Comparison of ENCODE assay signal across 28 mouse cellular contexts in genomic region chr5:52057261-52057660, GRCm38 (mm10).
"Had no signal": no experiment of that assay in that cellular context is flagged by ENCODE, and none has a peak within 500 bp of the region (broad histone marks: within the 10 kb centered on the region; RNA-seq: fewer than 3 reads in every experiment).

No protein-coding gene starts in this region.

- H3K4me1 ChIP-seq: embryonic facial prominence, embryonic 10.5 days; embryonic facial prominence, embryonic 12.5 days; embryonic facial prominence, embryonic 13.5 days; embryonic facial prominence, embryonic 15.5 days; forebrain, embryonic 10.5 days; forebrain, embryonic 12.5 days; forebrain, embryonic 13.5 days; forebrain, embryonic 15.5 days had no signal

- H3K4me3 ChIP-seq: embryonic facial prominence, embryonic 10.5 days; embryonic facial prominence, embryonic 12.5 days; embryonic facial prominence, embryonic 13.5 days; embryonic facial prominence, embryonic 15.5 days; erythroblast, embryonic 14.5 days; forebrain, embryonic 10.5 days; forebrain, embryonic 12.5 days; forebrain, embryonic 13.5 days; forebrain, embryonic 15.5 days; gastrocnemius, adult 2 months; heart, adult 2 months had no signal

- ATAC-seq: forebrain, embryonic 13.5 days; forebrain, embryonic 14.5 days; forebrain, embryonic 15.5 days; forebrain, embryonic 16.5 days; forebrain, postnatal 0 days had no signal

- H3K27me3 ChIP-seq: embryonic facial prominence, embryonic 12.5 days; embryonic facial prominence, embryonic 13.5 days; embryonic facial prominence, embryonic 15.5 days; forebrain, embryonic 12.5 days; forebrain, embryonic 13.5 days; forebrain, embryonic 15.5 days had no signal

- H3K9me3 ChIP-seq: embryonic facial prominence, embryonic 10.5 days; embryonic facial prominence, embryonic 12.5 days; embryonic facial prominence, embryonic 13.5 days; embryonic facial prominence, embryonic 15.5 days; forebrain, embryonic 10.5 days; forebrain, embryonic 12.5 days; forebrain, embryonic 13.5 days; forebrain, embryonic 15.5 days had no signal

- H3K36me3 ChIP-seq: embryonic facial prominence, embryonic 10.5 days; embryonic facial prominence, embryonic 12.5 days; embryonic facial prominence, embryonic 13.5 days; embryonic facial prominence, embryonic 15.5 days; forebrain, embryonic 10.5 days; forebrain, embryonic 12.5 days; forebrain, embryonic 15.5 days had no signal

- H3K9ac ChIP-seq: embryonic facial prominence, embryonic 12.5 days; embryonic facial prominence, embryonic 13.5 days; embryonic facial prominence, embryonic 15.5 days; forebrain, embryonic 12.5 days; forebrain, embryonic 13.5 days; forebrain, embryonic 15.5 days; forebrain, postnatal 0 days had no signal

- DNase-seq: cerebellum, adult 2 months; cerebellum, adult 8-10 months; cerebellum, adult 9-10 months; cerebellum, adult 9-11 months; cerebellum, postnatal 10 days; cerebellum, postnatal 14 days; cerebellum, postnatal 25 days; cerebellum, postnatal 36 days; embryo, embryonic 11 days; forebrain, postnatal 0 days; gastrocnemius, adult 2 months; gastrocnemius, postnatal 10 days; gastrocnemius, postnatal 14 days; gastrocnemius, postnatal 25 days; gastrocnemius, postnatal 36 days; heart, adult 18-20 months; heart, adult 2 months had no signal

- H3K27ac ChIP-seq: embryonic facial prominence, embryonic 10.5 days; embryonic facial prominence, embryonic 12.5 days; embryonic facial prominence, embryonic 13.5 days; embryonic facial prominence, embryonic 15.5 days; forebrain, embryonic 10.5 days; forebrain, embryonic 12.5 days; forebrain, embryonic 13.5 days; forebrain, embryonic 15.5 days; gastrocnemius, adult 2 months; heart, adult 2 months had no signal

- H3K4me2 ChIP-seq: embryonic facial prominence, embryonic 12.5 days; embryonic facial prominence, embryonic 13.5 days; embryonic facial prominence, embryonic 15.5 days; forebrain, embryonic 12.5 days; forebrain, embryonic 13.5 days; forebrain, embryonic 15.5 days had no signal
